Mouse (Mus musculus) E14TG2a.4 (cell line): ENCODE results near the gene Zfp819.

Experiments used
- CTCF ChIP-seq: conservative IDR thresholded peaks from 2 replicates; pipeline ENCODE4 v1.5.1; 2014; ENCODE audit warnings: low read length
- NANOG ChIP-seq: IDR thresholded peaks from 2 replicates; pipeline ENCODE4 v1.6.1; 2014; ENCODE audit warnings: borderline replicate concordance, low read length, mixed read lengths
- POU5F1 ChIP-seq: IDR thresholded peaks from 2 replicates; pipeline ENCODE4 v1.6.1; 2014; ENCODE audit warnings: low read length, borderline replicate concordance

- no peak for TF ChIP-seq CTCF
- no peak for TF ChIP-seq NANOG
- TF ChIP-seq POU5F1 = no peak
These were observed 846 bp downstream of the Zfp819 start for GRCm38 (mm10) chr7:43607743-43608287.
